Comparison of ENCODE assay signal across 9 mouse cellular contexts in the genomic region with DNA sequence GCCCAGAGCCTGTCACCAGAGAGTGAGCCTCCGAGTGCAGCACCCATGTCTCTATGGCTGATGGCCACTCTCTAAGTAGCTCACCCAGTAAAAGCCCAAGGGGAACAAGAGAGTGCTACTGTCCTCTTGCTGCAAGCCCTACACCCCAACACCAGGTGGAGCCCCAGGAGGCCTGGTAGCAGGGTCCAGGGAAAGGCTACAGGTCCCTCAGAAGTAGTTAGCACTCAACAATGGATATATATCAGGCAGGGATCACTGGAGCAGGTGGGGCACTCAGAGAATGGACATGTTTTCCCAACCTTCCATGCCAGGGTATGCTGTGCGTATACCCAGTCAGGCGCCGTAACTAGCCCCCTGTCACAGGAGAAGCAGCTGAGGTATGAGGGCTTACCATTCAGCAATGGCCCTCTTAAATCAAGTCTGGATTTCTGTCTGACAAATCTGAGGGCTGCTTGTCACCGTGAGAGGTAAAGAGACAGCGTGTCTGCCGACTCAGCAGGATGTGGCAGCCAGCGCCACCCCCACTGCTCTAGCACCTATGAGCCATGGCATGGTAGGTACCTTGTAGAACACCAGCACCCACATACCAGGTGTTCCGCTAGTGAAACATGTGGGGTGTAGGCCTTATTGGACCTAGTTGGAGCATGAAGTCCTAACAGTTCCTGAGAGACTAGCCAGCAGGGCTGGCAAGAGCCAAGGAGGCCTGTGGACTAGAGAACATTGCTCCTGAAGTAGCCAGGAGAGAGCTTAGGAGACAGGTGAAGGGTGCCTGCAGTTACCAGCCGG. TPM values are rescaled to one million over a fixed set of nuclear protein-coding genes. Genes with fewer than 3 reads are reported as not detected.
DNase-seq lines count a peak whose midpoint lies in the region; ATAC-seq and TF ChIP-seq lines count a peak whose summit lies in the region.
"Had no signal": no experiment of that assay in that cellular context is flagged by ENCODE, and none has a peak within 500 bp of the region (broad histone marks: within the 10 kb centered on the region; RNA-seq: fewer than 3 reads in every experiment).

No protein-coding gene starts in this region.

- no peak for TF ChIP-seq POLR2A in limb, embryonic 14.5 days (IDR thresholded peaks at IDR 0.05; ENCODE audit: borderline replicate concordance, extremely low read depth, insufficient read depth, insufficient read length)
- TF ChIP-seq POLR2A in spleen, adult 2 months (IDR thresholded peaks at IDR 0.05; ENCODE audit: low read depth, low read length) = no peak

- H3K4me2 ChIP-seq in heart, postnatal 0 days (ENCODE audit: low read depth, low read length) = no peak overlapping the region
- H3K4me2 ChIP-seq in limb, embryonic 14.5 days (replicated peaks; ENCODE audit: low read depth, low read length, severe bottlenecking) = no peak overlapping the region
- H3K4me2 ChIP-seq: liver, embryonic 13.5 days had no signal

- H3K36me3 ChIP-seq in C2C12 (ENCODE audit: control insufficient read depth, insufficient read depth) = no peaks in the 10 kb centered on the region
- H3K36me3 ChIP-seq in heart, postnatal 0 days (replicated peaks; ENCODE audit: control insufficient read depth, insufficient read depth, low read length) = no peaks in the 10 kb centered on the region
- H3K36me3 ChIP-seq in limb, embryonic 14.5 days (ENCODE audit: control insufficient read depth, insufficient read depth, low read length) = no peaks in the 10 kb centered on the region
- no peaks in the 10 kb centered on the region for H3K36me3 ChIP-seq in spleen, adult 2 months (ENCODE audit: control insufficient read depth, insufficient read depth, low read length)
- H3K36me3 ChIP-seq: liver, embryonic 13.5 days had no signal

- no peak for TF ChIP-seq EP300 in heart, postnatal 0 days (IDR thresholded peaks at IDR 0.05; ENCODE audit: low read depth)

- no peak for ATAC-seq in heart, postnatal 0 days (ENCODE audit: insufficient read depth, low read depth)
- ATAC-seq in limb, embryonic 14.5 days (ENCODE audit: low FRiP score, low read depth) = no peak

- peak overlapping the region; percentile 88 for H3K27ac ChIP-seq in heart, postnatal 0 days (ENCODE audit: low read depth)
- H3K27ac ChIP-seq in limb, embryonic 14.5 days (replicated peaks; ENCODE audit: low read depth, low read length) = peak overlapping the region; percentile 76
- H3K27ac ChIP-seq in spleen, adult 2 months (ENCODE audit: insufficient read depth, low read length) = no peak overlapping the region
- H3K27ac ChIP-seq: liver, embryonic 13.5 days had no signal

- H3ac ChIP-seq in C2C12 (ENCODE audit: control insufficient read depth, insufficient read length, low read depth) = peak overlapping the region; percentile 13

- peak; percentile 33 for TF ChIP-seq CTCF in C2C12 (IDR thresholded peaks at IDR 0.05; ENCODE audit: control insufficient read depth, insufficient read depth, insufficient read length)
- TF ChIP-seq CTCF in heart, postnatal 0 days (IDR thresholded peaks at IDR 0.05; ENCODE audit: low read depth) = peak; percentile 44
- TF ChIP-seq CTCF in spleen, adult 2 months (IDR thresholded peaks at IDR 0.05; ENCODE audit: extremely low read depth, insufficient read depth, insufficient read length, insufficient replicate concordance) = peak; percentile 42; the same call in 1 of the 2 replicates

- WGBS in heart, postnatal 0 days = 75% methylated on average over 10 of the region's 10 CpGs
- 88% methylated on average over 10 of the region's 10 CpGs for WGBS in limb, embryonic 14.5 days
- 82% methylated on average over 10 of the region's 10 CpGs for WGBS in spleen, adult 2 months

- H3K79me3 ChIP-seq in C2C12 (ENCODE audit: low read depth) = no peaks in the 10 kb centered on the region

- DNase-seq in frontal cortex, postnatal 36 days (ENCODE audit: low spot score in 2 of 2) = peak; percentile 51 to 57
- DNase-seq in frontal cortex, postnatal 25 days (ENCODE audit: low spot score in 2 of 2) = no peak
- DNase-seq in brain, adult 2 months (ENCODE audit: low read depth, low spot score) = peak; percentile 81
- DNase-seq in heart, postnatal 0 days (ENCODE audit: low spot score) = no peak
- DNase-seq in limb, embryonic 14.5 days (ENCODE audit: low spot score) = no peak
- DNase-seq in spleen, adult 2 months (ENCODE audit: low read depth in 1 of 2, low spot score in 2 of 2) = peak in 1 of 2 experiments; percentile 59
- DNase-seq in cerebellum, adult 11-12 months = no peak
- DNase-seq: liver, embryonic 13.5 days had no signal

- H3K4me1 ChIP-seq in heart, postnatal 0 days (ENCODE audit: control insufficient read depth, insufficient read depth) = peaks cover 36% of the 10 kb centered on the region
- H3K4me1 ChIP-seq in limb, embryonic 14.5 days (ENCODE audit: control insufficient read depth, insufficient read depth, low read length) = peaks cover 45% of the 10 kb centered on the region
- H3K4me1 ChIP-seq in spleen, adult 2 months (ENCODE audit: control insufficient read depth, insufficient read depth, insufficient read length) = peaks cover 10% of the 10 kb centered on the region; the same call in 1 of the 2 replicates

- H3K79me2 ChIP-seq in C2C12 (ENCODE audit: control insufficient read depth, insufficient read depth) = no peaks in the 10 kb centered on the region

- H3K4me3 ChIP-seq in C2C12 (ENCODE audit: insufficient read depth, poor library complexity, severe bottlenecking) = no peak overlapping the region
- no peak overlapping the region for H3K4me3 ChIP-seq in heart, postnatal 0 days (ENCODE audit: low read depth, low read length)
- no peak overlapping the region for H3K4me3 ChIP-seq in limb, embryonic 14.5 days (replicated peaks; ENCODE audit: low read length)
- no peak overlapping the region for H3K4me3 ChIP-seq in spleen, adult 2 months (ENCODE audit: extremely low read depth, insufficient read depth, insufficient read length)
- H3K4me3 ChIP-seq: liver, embryonic 13.5 days had no signal

- peak overlapping the region; percentile 20; the same call in 1 of the 2 replicates for H3K9ac ChIP-seq in heart, postnatal 0 days (replicated peaks; ENCODE audit: low read depth, low read length)
- H3K9ac ChIP-seq in limb, embryonic 14.5 days (ENCODE audit: low read depth, low read length, severe bottlenecking) = peak overlapping the region; percentile 13; the same call in 1 of the 2 replicates
- H3K9ac ChIP-seq: liver, embryonic 13.5 days had no signal

- no peaks in the 10 kb centered on the region for H3K9me3 ChIP-seq in heart, postnatal 0 days (replicated peaks; ENCODE audit: control insufficient read depth, low read length)
- H3K9me3 ChIP-seq in limb, embryonic 14.5 days (ENCODE audit: control insufficient read depth, low read length) = no peaks in the 10 kb centered on the region
- H3K9me3 ChIP-seq: liver, embryonic 13.5 days had no signal

- no peaks in the 10 kb centered on the region for H3K27me3 ChIP-seq in C2C12 (ENCODE audit: control insufficient read depth, insufficient read depth, insufficient read length)
- no peaks in the 10 kb centered on the region for H3K27me3 ChIP-seq in heart, postnatal 0 days (ENCODE audit: control insufficient read depth, insufficient read depth, low read length)
- H3K27me3 ChIP-seq in limb, embryonic 14.5 days (ENCODE audit: control insufficient read depth, insufficient read depth, low read length) = no peaks in the 10 kb centered on the region
- no peaks in the 10 kb centered on the region for H3K27me3 ChIP-seq in spleen, adult 2 months (ENCODE audit: control insufficient read depth, insufficient read depth, low read length)
- H3K27me3 ChIP-seq: liver, embryonic 13.5 days had no signal

TF ChIP-seq in C2C12, 6 proteins besides CTCF, POLR2A, EP300 and RAD21:
- no peak for TF ChIP-seq USF1 (IDR thresholded peaks at IDR 0.05; ENCODE audit: low read depth)
- no peak for TF ChIP-seq MAX (IDR thresholded peaks at IDR 0.05)
- TF ChIP-seq MYOD1 (IDR thresholded peaks at IDR 0.05; ENCODE audit: control insufficient read depth, insufficient read length, low read depth) = no peak
- no peak for TF ChIP-seq CEBPB (IDR thresholded peaks at IDR 0.05; ENCODE audit: low read depth)
- no peak for TF ChIP-seq MYOG (IDR thresholded peaks at IDR 0.05; ENCODE audit: control insufficient read depth, extremely low read depth, insufficient read length)
- no peak for TF ChIP-seq FOSL1 (IDR thresholded peaks at IDR 0.05; ENCODE audit: insufficient read depth, low read length, poor library complexity, severe bottlenecking)

RNA-seq across cellular contexts. Expression of a gene that starts 42.9 kb away (rescaled TPM):
- 1.2 TPM for polyA plus RNA-seq in C2C12 (2012; fragmentation: generic; extraction: Trizol)
- total RNA-seq in heart, postnatal 0 days (2014; rRNA removed; ENCODE audit: low replicate concordance) = 5.7 TPM in 1 of 2 replicates, not detected in the other
- 1.8 and 2.4 TPM in 2 replicates for polyA plus RNA-seq in heart, postnatal 0 days (2015; fragmentation: Nextera tagmentation; extraction: Ambion mirVana)
- polyA plus RNA-seq in limb, embryonic 14.5 days (2012; rRNA removed) = 6.5 and 7.9 TPM in 2 replicates
- polyA plus RNA-seq in limb, embryonic 14.5 days (2014; fragmentation: Nextera tagmentation; extraction: Ambion mirVana) = 4.5 and 4.7 TPM in 2 replicates
- polyA plus RNA-seq in spleen, adult 2 months (2012; rRNA removed) = 3.6 and 3.7 TPM in 2 replicates

RNA-seq across cellular contexts. Expression of a gene that starts 43.1 kb away (rescaled TPM):
- 125 TPM for polyA plus RNA-seq in C2C12 (2012; fragmentation: generic; extraction: Trizol)
- total RNA-seq in heart, postnatal 0 days (2014; rRNA removed; ENCODE audit: low replicate concordance) = 96.1 and 126 TPM in 2 replicates
- 116 and 123 TPM in 2 replicates for polyA plus RNA-seq in heart, postnatal 0 days (2015; fragmentation: Nextera tagmentation; extraction: Ambion mirVana)
- polyA plus RNA-seq in limb, embryonic 14.5 days (2012; rRNA removed) = 121 and 129 TPM in 2 replicates
- polyA plus RNA-seq in limb, embryonic 14.5 days (2014; fragmentation: Nextera tagmentation; extraction: Ambion mirVana) = 173 and 175 TPM in 2 replicates
- polyA plus RNA-seq in spleen, adult 2 months (2012; rRNA removed) = 37.7 and 44.1 TPM in 2 replicates

Comparison
In these comparisons a context has a peak if more than half of its experiments do, and no peak if none do; other contexts are left out.
1. DNase-seq: peak in frontal cortex, postnatal 36 days (2 of 2) and brain, adult 2 months (single experiment); none in frontal cortex, postnatal 25 days (0 of 2), heart, postnatal 0 days (single experiment), limb, embryonic 14.5 days (single experiment) and cerebellum, adult 11-12 months (single experiment).
2. Peak in every context shown above with its lines, with median percentiles within 50 percentile points of each other: CTCF ChIP-seq.